Mouse (Mus musculus) midbrain, embryonic 14.5 days (tissue): Measurements from ENCODE around the gene Masp1. TPM values are rescaled to one million over a fixed set of nuclear protein-coding genes. Genes with fewer than 3 reads are reported as not detected.

ENCODE experiments used
- ATAC-seq: fragments of 200-750 bp; cut with Nextera tagmentation; 2 replicates; pipeline ENCODE4 v1.8.0; 2017; ENCODE audit warnings: moderate number of reproducible peaks, moderate library complexity; ENCODE audit not compliant: low FRiP score, low TSS enrichment
- DNase-seq: peaks from one replicate; pipeline ENCODE4 v3.0.0-alpha.2; 2015
- H3K27ac ChIP-seq: fragments of 300-500 bp; sonication (generic); replicated peaks from 2 replicates; pipeline ENCODE4 v1.5.1; 2014; ENCODE audit warnings: mild to moderate bottlenecking, low read depth, low read length, moderate library complexity
- H3K27me3 ChIP-seq: fragments of 300-500 bp; sonication (generic); 2 replicates; pipeline ENCODE4 v1.6.1; 2014; ENCODE audit warnings: low read length, control low read depth, mixed read lengths; ENCODE audit not compliant: control insufficient read depth, insufficient read depth
- H3K36me3 ChIP-seq: fragments of 300-500 bp; sonication (generic); 2 replicates; pipeline ENCODE4 v1.6.1; 2014; ENCODE audit warnings: low read length, control low read depth; ENCODE audit not compliant: control insufficient read depth, insufficient read depth
- H3K4me1 ChIP-seq: fragments of 300-500 bp; sonication (generic); 2 replicates; pipeline ENCODE4 v1.6.1; 2014; ENCODE audit warnings: mild to moderate bottlenecking, antibody characterized with exemption, low read length, control low read depth; ENCODE audit not compliant: control insufficient read depth, insufficient read depth
- H3K4me2 ChIP-seq: fragments of 300-500 bp; sonication (generic); 2 replicates; pipeline ENCODE4 v1.6.1; 2014; ENCODE audit warnings: mild to moderate bottlenecking, low read length, moderate library complexity
- H3K4me3 ChIP-seq: fragments of 300-500 bp; sonication (generic); replicated peaks from 2 replicates; pipeline ENCODE4 v1.5.1; 2014; ENCODE audit warnings: low read depth, low read length
- H3K9ac ChIP-seq: fragments of 300-500 bp; sonication (generic); replicated peaks from 2 replicates; pipeline ENCODE4 v1.6.1; 2014; ENCODE audit warnings: mild to moderate bottlenecking, low read length, moderate library complexity
- H3K9me3 ChIP-seq: fragments of 300-500 bp; sonication (generic); 2 replicates; pipeline ENCODE4 v1.6.1; 2016; ENCODE audit warnings: low read length, control low read depth, mixed read lengths; ENCODE audit not compliant: control insufficient read depth
- WGBS: fragments of 180-500 bp; shearing (Covaris S2); extraction: QIAGEN DNeasy Blood & Tissue Kit; methylation state at CpG from one replicate; pipeline ENCODE4 v1.1.7; 2014; 5-methylcytosine and 5-hydroxymethylcytosine counted together
- polyA plus RNA-seq: library from polyadenylated mRNA; unstranded; fragments of >200 nt; fragmentation: Nextera tagmentation; extraction: Ambion mirVana; gene quantifications from 2 replicates; pipeline ENCODE4 v1.2.1, GENCODE M21; 2014

Gene Masp1
- polyA plus RNA-seq, 1 experiment from 2014 or later: 38.1 TPM

DNA sequence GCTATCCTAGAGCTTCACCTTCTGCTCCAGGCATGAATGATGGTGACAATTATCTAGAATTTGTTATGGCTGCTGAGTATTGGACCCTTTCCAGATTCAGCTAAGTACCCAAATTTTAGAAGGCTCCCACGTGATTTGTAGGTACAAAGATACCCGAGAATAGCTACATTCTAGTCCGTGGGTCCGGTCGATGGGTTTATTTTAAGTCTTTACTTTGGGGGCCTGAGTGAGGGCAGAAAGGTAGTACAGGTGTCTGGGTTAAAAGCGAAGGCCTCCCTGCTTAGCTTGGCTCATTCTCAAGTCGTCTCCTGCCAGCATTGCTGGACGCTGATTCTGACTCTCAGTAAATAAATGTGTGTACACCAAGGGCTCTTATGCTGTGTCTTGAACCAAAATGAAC, 90.6 kb downstream of the Masp1 start:
- Histone ChIP-seq H3K4me3 (no peak overlapping the region), H3K9ac (no peak overlapping the region), H3K36me3 (no peaks in the 10 kb centered on the region), H3K9me3 (no peaks in the 10 kb centered on the region), H3K4me1 (no peaks in the 10 kb centered on the region), H3K4me2 (no peak overlapping the region), H3K27me3 (no peaks in the 10 kb centered on the region), H3K27ac (no peak overlapping the region)
- WGBS: 89% methylated on average over 8 of the region's 8 CpGs
- ATAC-seq: no peak
- DNase-seq: no peak

DNA sequence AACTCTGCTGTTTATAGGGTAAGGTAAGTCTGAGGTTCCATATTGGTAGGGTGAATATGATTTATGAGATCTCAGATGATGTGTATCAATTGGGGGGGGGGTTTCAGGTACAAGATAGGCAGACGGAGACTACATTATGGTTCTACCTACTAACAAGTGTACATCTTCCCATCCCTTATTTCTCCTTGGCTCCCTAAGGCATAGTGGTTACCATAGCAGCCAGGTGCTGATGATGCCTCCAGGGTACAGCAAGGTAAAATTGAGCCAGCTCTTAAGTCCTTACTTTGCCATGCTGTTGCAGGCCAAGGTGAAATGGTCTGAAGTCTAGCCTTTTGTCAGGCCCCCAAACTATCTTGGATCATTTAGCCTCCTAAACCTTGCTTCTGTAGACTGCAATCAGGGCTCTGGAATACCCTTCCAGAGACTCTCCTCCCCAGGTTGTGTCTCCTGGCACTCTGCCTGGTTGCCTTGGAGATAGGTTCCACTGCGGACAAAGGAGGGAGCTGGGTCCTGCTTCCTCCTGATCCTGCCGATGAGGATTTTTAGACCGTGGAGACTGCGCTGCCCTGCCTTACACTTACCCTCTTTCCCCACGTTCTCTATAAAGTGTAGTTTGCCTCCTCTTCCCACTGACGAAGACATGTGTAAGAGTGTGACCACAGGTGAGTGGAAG, 91.8 kb downstream of the Masp1 start, which contains the start of gene Rtp1:
Gene Rtp1, plus strand, starts transcription at position 487 of the 673 bp plus-strand sequence.
- 83% methylated on average over 7 of the region's 7 CpGs for WGBS
- no peak for ATAC-seq

DNA sequence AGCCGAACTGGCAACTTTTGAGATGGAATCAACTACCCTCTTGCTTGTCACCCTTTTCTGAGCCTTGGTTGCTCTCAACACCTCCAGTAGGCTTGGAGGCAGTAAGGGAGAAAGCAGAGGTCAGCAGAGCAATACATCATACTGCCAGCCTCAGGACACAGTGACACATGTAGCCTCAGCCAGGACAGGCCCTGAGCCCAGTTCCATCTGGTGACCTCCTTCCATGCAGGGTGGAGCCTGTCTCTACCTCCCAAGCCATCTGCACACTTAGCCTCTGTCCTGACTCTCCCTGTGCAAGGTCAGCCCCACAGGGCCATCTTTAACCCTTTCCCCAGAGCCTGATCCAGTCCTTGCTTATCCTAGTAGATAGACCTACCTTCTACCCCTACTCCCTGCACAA, 92.9 kb downstream of the Masp1 start:
- WGBS: 96% methylated on average over 1 of the region's 1 CpGs
- no peaks in the 10 kb centered on the region for H3K36me3 ChIP-seq
- no peaks in the 10 kb centered on the region for H3K4me1 ChIP-seq
- no peak overlapping the region for H3K4me3 ChIP-seq
- H3K9ac ChIP-seq: no peak overlapping the region
- H3K27ac ChIP-seq: no peak overlapping the region
- H3K4me2 ChIP-seq: no peak overlapping the region
- ATAC-seq (no peak), DNase-seq (no peak)
- no peaks in the 10 kb centered on the region for H3K27me3 ChIP-seq
- no peaks in the 10 kb centered on the region for H3K9me3 ChIP-seq

More for the DNA sequence above, 91.8 kb downstream of the Masp1 start, which contains the start of gene Rtp1:
- H3K4me3 ChIP-seq: no peak within 1 kb of the TSS
- no peak within 1 kb of the TSS for H3K4me2 ChIP-seq
- H3K4me1 ChIP-seq: no peaks in the 10 kb centered on the region
- H3K27ac ChIP-seq: no peak within 1 kb of the TSS
- no peaks in the 10 kb centered on the region for H3K27me3 ChIP-seq
- no peak within 1 kb of the TSS for H3K9ac ChIP-seq
- DNase-seq: no peak
- no peaks in the 10 kb centered on the region for H3K9me3 ChIP-seq
- no peaks in the 10 kb centered on the region for H3K36me3 ChIP-seq

DNA sequence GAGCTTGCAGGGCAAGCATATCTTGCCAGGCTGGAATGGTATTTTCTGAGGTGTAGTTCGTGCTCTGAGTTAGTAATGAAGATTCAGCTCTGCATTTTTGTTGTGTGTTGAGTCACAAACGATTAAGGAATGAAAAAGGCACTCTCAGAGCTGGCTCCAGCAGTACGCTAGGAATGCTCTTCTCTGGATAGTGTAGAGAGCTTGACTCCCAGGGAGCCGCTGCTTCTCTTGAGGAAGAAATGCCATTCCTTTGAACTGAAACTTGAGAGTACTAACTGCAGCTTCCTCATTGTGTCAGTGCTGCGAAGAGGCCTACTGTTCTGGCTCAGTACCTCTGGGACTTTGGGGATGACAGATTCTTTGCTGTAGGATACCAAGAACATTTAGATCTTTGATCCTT, 96.8 kb downstream of the Masp1 start:
- Histone ChIP-seq H3K9ac (no peak overlapping the region), H3K9me3 (no peaks in the 10 kb centered on the region), H3K36me3 (no peaks in the 10 kb centered on the region), H3K4me1 (no peaks in the 10 kb centered on the region), H3K4me3 (no peak overlapping the region), H3K27me3 (no peaks in the 10 kb centered on the region), H3K4me2 (no peak overlapping the region), H3K27ac (no peak overlapping the region)
- DNase-seq (no peak), ATAC-seq (no peak)
- 74% methylated on average over 5 of the region's 5 CpGs for WGBS

- DNase-seq: no peak
- H3K36me3 ChIP-seq: no peaks in the 10 kb centered on the region
- no peaks in the 10 kb centered on the region for H3K9me3 ChIP-seq
- H3K4me1 ChIP-seq: 0 out of 2 replicates have a peak, but pooled peaks cover 5% of the 10 kb centered on the region
- WGBS: 94% methylated on average over 8 of the region's 8 CpGs
- no peaks in the 10 kb centered on the region for H3K27me3 ChIP-seq
- no peak overlapping the region for H3K27ac ChIP-seq
- H3K9ac ChIP-seq: no peak overlapping the region
- no peak for ATAC-seq
- H3K4me2 ChIP-seq: no peak overlapping the region
- H3K4me3 ChIP-seq: no peak overlapping the region
These were observed 101.0 kb downstream of the Masp1 start for GRCm38 (mm10) chr16:23419565-23420085.

DNA sequence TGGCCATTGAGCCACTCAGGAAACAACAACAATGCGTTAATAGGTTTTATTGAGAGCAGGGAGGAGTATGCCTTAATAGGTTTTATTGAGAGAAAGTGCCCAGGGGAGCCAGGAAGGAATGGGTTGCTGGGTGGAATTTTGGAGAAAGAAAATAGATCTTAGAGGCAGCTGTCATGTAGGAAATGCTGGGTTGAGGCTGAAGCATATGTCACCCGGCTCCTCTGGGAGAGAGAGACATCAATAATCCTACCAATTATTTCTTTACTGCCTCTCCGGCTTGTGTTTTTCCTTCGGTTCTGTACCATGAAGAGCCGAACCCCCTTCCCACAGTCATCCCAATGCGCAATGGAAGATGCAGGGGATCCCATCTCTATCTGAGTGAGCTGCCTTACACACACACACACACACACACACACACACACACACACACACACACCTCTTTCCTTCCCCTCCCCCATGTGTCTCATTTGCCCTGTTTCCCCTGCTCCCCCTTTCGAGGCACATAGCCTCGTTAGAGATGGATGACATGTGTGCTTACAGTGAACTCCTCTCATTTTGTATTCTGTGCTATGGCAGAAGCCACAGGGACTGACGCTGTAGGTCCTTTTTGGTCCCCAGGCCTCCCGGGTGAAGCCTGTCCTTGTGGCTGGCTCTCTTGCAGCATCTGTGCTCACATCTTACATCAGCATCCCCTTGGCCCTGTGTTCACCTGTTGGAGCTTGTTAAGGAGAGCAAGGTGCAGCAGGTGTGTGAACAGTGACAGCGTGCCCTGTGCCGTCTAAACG, 103.0 kb downstream of the Masp1 start:
- no peak for ATAC-seq
- H3K9me3 ChIP-seq: no peaks in the 10 kb centered on the region
- 0 out of 2 replicates have a peak, but pooled peaks cover 5% of the 10 kb centered on the region for H3K4me1 ChIP-seq
- H3K4me2 ChIP-seq: no peak overlapping the region
- WGBS: 53% methylated on average over 13 of the region's 13 CpGs
- no peak overlapping the region for H3K4me3 ChIP-seq
- peak; percentile 29 for DNase-seq
- no peak overlapping the region for H3K9ac ChIP-seq
- H3K27me3 ChIP-seq: no peaks in the 10 kb centered on the region
- H3K27ac ChIP-seq: no peak overlapping the region
- no peaks in the 10 kb centered on the region for H3K36me3 ChIP-seq

DNA sequence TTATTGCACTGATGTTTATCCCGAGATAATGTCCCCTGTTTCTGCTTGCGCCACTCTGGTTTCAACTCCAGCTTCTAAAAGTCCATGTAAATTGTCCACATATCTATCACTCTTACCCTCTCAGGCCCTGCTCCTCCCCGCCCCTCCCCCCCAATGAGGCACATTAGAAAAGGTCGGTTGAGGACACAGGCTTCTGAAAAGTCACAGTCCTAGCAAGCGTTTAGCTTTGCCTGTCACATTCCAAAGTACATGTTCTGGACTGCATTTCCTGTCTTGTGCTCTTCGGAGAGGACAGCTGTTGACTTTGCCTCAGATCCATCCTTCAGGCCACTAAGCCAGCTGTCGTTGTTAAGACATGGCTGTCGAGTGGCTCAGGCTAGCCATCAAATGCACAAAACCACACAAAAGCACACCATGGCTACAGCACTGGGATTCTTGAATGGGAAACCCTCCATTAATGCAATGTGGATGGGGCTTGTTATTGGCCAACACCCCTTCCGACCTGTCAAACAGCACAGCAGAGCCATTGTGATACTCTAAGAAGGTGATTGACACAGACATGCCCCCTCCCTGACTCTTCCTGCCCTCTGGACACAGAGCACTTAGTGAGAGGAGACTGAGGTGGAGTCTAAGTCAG, 103.8 kb downstream of the Masp1 start:
- DNase-seq (no peak), ATAC-seq (no peak)

DNA sequence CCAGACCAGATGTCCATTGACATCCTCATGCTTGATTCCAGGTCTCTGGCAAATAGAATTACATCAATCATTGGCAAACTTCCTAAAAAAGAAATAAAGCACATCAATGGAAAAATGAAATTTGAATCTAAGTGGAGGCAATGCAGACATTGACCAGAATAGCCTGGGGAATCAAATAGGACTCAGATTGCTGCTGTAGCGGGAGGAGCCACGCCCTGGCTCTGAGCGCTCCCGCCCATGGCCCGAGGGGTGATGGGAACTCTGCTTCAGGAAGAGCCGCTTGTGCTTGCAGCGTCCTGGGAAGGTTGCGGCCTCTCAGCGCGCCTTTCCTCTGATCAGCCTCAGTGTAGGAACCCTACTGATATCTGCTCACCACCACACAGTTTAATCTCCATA, 104.4 kb downstream of the Masp1 start:
- DNase-seq (peak; percentile 11), ATAC-seq (no peak)
- 57% methylated on average over 10 of the region's 10 CpGs for WGBS

More for the DNA sequence above, 103.8 kb downstream of the Masp1 start:
- 54% methylated on average over 9 of the region's 9 CpGs for WGBS
- Histone ChIP-seq H3K4me2 (peak overlapping the region; percentile 22; the same call in 1 of the 2 replicates), H3K27me3 (no peaks in the 10 kb centered on the region), H3K9ac (no peak overlapping the region), H3K27ac (no peak overlapping the region), H3K4me1 (0 out of 2 replicates have a peak, but pooled peaks cover 5% of the 10 kb centered on the region), H3K9me3 (no peaks in the 10 kb centered on the region), H3K36me3 (no peaks in the 10 kb centered on the region), H3K4me3 (no peak overlapping the region)

More for the DNA sequence above, 104.4 kb downstream of the Masp1 start:
- Histone ChIP-seq H3K27me3 (no peaks in the 10 kb centered on the region), H3K36me3 (no peaks in the 10 kb centered on the region), H3K27ac (no peak overlapping the region), H3K4me3 (no peak overlapping the region), H3K4me1 (0 out of 2 replicates have a peak, but pooled peaks cover 5% of the 10 kb centered on the region), H3K9ac (no peak overlapping the region), H3K9me3 (no peaks in the 10 kb centered on the region), H3K4me2 (peak overlapping the region; percentile 22; the same call in 1 of the 2 replicates)
